Mouse (Mus musculus): ENCODE results near the gene 4933424G06Rik. TPM values are rescaled to one million over a fixed set of nuclear protein-coding genes. Genes with fewer than 3 reads are reported as not detected.
"Not testable (repeated sequence)": the region's sequence is repeated elsewhere in the genome, so short reads cannot be mapped to it uniquely, and the experiment has no call there.

The 4933424G06Rik gene
- polyA plus RNA-seq (2012; rRNA removed) (0.10 TPM in 1 of 2 replicates, not detected in the other), polyA plus RNA-seq (2014; fragmentation: Nextera tagmentation; extraction: Ambion mirVana) (not detected in 2 replicates)

DNA sequence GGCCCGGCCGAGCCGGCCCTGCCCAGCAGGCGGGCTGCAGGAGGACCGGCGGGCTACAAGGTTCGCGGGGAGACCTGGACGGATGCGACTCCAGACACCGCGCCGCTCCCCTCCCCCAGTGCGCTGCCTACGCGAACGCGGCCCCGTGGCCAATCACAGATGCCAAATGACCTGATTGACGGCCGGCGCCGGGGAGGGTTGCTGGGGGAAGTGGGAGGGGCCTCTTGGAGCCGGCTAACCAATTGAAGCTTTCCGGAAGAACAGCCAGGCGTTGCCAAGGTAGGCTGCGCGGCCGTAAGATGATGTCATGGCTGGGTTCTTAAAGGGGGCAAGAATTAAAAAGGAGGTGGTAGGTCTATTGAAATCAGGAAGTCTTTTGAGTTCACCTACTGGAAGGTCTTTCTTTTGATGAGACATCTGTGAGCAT lies at the start of gene 4933424G06Rik:
Gene 4933424G06Rik, plus strand, starts transcription at position 296 of the 427 bp plus-strand sequence.
- TF ChIP-seq POLR2A (IDR thresholded peaks at IDR 0.05; ENCODE audit: borderline replicate concordance, extremely low read depth, insufficient read depth, insufficient read length), result peak; percentile 80; the same call in 1 of the 2 replicates
- Histone ChIP-seq H3K4me3 (replicated peaks; ENCODE audit: low read length) (peak within 1 kb of the TSS; percentile 98), H3K27ac (replicated peaks; ENCODE audit: low read depth, low read length) (peak within 1 kb of the TSS; percentile 79), H3K9ac (ENCODE audit: low read depth, low read length, severe bottlenecking) (peak within 1 kb of the TSS; percentile 85), H3K4me2 (replicated peaks; ENCODE audit: low read depth, low read length, severe bottlenecking) (peak within 1 kb of the TSS; percentile 74), H3K27me3 (ENCODE audit: control insufficient read depth, insufficient read depth, low read length) (no peaks in the 10 kb centered on the region), H3K4me1 (ENCODE audit: control insufficient read depth, insufficient read depth, low read length) (peaks cover 12% of the 10 kb centered on the region), H3K36me3 (ENCODE audit: control insufficient read depth, insufficient read depth, low read length) (peaks cover 26% of the 10 kb centered on the region), H3K9me3 (ENCODE audit: control insufficient read depth, low read length) (no peaks in the 10 kb centered on the region)
- peak; percentile 98 for DNase-seq (ENCODE audit: low spot score)
- ATAC-seq (ENCODE audit: low FRiP score, low read depth), result peak; percentile 98
- WGBS, result under 1% methylated on average over 28 of the region's 29 CpGs

DNA sequence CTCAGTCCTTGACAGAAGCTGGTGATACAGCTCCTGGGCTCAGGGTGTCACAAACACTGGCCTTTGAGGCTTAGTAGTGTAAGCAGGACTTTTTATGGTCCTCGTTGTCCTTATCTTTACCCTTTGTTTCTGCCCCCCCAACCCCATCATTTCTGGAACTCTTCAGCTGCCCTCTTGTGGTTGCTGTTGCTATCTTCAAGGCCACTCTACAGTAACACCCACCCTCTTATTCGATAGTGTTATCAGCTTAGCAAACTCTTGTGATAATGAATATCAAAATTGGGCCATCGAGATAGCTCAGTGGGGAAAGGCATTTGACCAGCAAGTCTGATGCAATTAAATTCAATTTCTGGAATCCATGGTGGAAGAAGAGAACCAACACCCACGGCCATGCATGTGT lies 45.5 kb upstream of the 4933424G06Rik start:
- H3K27me3 ChIP-seq (ENCODE audit: control insufficient read depth, insufficient read depth, low read length), result no peaks in the 10 kb centered on the region
- no peak overlapping the region for H3K27ac ChIP-seq (replicated peaks; ENCODE audit: low read depth, low read length)
- DNase-seq (ENCODE audit: low spot score) (no peak), ATAC-seq (ENCODE audit: low FRiP score, low read depth) (no peak)
- H3K4me3 ChIP-seq (replicated peaks; ENCODE audit: low read length), result no peak overlapping the region
- 66% methylated on average over 4 of the region's 4 CpGs for WGBS
- H3K4me1 ChIP-seq (ENCODE audit: control insufficient read depth, insufficient read depth, low read length), result no peaks in the 10 kb centered on the region
- H3K9ac ChIP-seq (ENCODE audit: low read depth, low read length, severe bottlenecking), result no peak overlapping the region
- H3K4me2 ChIP-seq (replicated peaks; ENCODE audit: low read depth, low read length, severe bottlenecking), result no peak overlapping the region
- TF ChIP-seq POLR2A (IDR thresholded peaks at IDR 0.05; ENCODE audit: borderline replicate concordance, extremely low read depth, insufficient read depth, insufficient read length), result no peak
- no peaks in the 10 kb centered on the region; the same call in 1 of the 2 replicates for H3K9me3 ChIP-seq (ENCODE audit: control insufficient read depth, low read length)
- H3K36me3 ChIP-seq (ENCODE audit: control insufficient read depth, insufficient read depth, low read length), result no peaks in the 10 kb centered on the region

DNA sequence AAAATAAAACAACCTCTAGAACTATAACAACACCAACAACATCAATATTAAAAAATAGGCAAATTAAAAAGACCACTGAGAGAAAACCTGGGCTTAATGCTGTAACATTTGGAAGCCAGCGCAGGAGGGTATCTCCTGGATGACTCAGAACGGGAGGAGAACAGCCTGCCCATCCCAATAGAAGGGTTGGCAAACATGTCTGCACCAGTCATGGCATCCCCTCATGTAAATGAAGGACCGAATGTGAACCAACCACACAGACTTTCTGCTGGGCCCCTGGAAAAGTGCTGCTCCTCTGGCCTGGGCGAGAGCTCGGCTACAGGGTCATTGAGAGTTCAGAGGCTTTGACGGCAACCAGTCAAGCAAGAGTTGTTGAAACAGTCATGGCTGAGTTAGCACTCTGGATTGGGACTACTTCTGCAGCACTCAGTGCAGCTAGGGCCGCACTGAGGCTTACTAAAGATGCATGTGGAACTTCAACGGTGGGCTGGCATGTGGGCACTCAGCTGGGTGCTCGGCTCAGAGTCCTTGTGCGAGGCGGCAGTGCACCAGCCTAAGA lies 44.7 kb upstream of the 4933424G06Rik start:
- Histone ChIP-seq H3K27me3 (ENCODE audit: control insufficient read depth, insufficient read depth, low read length) (no peaks in the 10 kb centered on the region), H3K9me3 (ENCODE audit: control insufficient read depth, low read length) (no peaks in the 10 kb centered on the region; the same call in 1 of the 2 replicates), H3K4me3 (replicated peaks; ENCODE audit: low read length) (no peak overlapping the region), H3K4me1 (ENCODE audit: control insufficient read depth, insufficient read depth, low read length) (no peaks in the 10 kb centered on the region), H3K4me2 (replicated peaks; ENCODE audit: low read depth, low read length, severe bottlenecking) (no peak overlapping the region), H3K36me3 (ENCODE audit: control insufficient read depth, insufficient read depth, low read length) (no peaks in the 10 kb centered on the region), H3K27ac (replicated peaks; ENCODE audit: low read depth, low read length) (no peak overlapping the region), H3K9ac (ENCODE audit: low read depth, low read length, severe bottlenecking) (no peak overlapping the region)
- ATAC-seq (ENCODE audit: low FRiP score, low read depth), result no peak
- WGBS, result 75% methylated on average over 11 of the region's 11 CpGs
- DNase-seq (ENCODE audit: low spot score), result no peak
- TF ChIP-seq POLR2A (IDR thresholded peaks at IDR 0.05; ENCODE audit: borderline replicate concordance, extremely low read depth, insufficient read depth, insufficient read length), result no peak

DNA sequence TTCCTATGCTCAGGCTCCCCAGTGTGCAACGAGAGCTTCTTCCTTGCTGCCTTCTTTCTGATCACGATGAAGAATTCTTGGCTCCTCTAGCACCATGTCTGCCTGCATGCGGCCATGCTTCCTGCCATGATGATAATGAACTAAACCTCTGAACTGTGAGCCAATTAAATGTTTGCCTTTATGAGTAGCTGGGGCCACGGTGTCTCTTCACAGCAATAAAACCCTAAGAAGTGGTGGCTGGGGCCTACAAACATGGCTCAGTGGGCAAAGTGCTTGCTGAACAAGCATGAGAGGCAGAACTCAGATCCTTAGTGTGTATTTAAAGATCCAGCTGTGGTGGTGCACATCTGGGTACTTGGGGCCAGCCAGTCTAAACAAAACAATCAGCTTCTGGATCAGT lies 44.0 kb upstream of the 4933424G06Rik start:
- Histone ChIP-seq H3K27me3 (ENCODE audit: control insufficient read depth, insufficient read depth, low read length) (no peaks in the 10 kb centered on the region), H3K9ac (ENCODE audit: low read depth, low read length, severe bottlenecking) (no peak overlapping the region), H3K4me1 (ENCODE audit: control insufficient read depth, insufficient read depth, low read length) (no peaks in the 10 kb centered on the region), H3K4me2 (replicated peaks; ENCODE audit: low read depth, low read length, severe bottlenecking) (no peak overlapping the region), H3K9me3 (ENCODE audit: control insufficient read depth, low read length) (no peaks in the 10 kb centered on the region; the same call in 1 of the 2 replicates), H3K27ac (replicated peaks; ENCODE audit: low read depth, low read length) (no peak overlapping the region), H3K36me3 (ENCODE audit: control insufficient read depth, insufficient read depth, low read length) (no peaks in the 10 kb centered on the region), H3K4me3 (replicated peaks; ENCODE audit: low read length) (no peak overlapping the region)
- no peak for ATAC-seq (ENCODE audit: low FRiP score, low read depth)
- 40% methylated on average over 4 of the region's 4 CpGs for WGBS
- DNase-seq (ENCODE audit: low spot score), result no peak
- no peak for TF ChIP-seq POLR2A (IDR thresholded peaks at IDR 0.05; ENCODE audit: borderline replicate concordance, extremely low read depth, insufficient read depth, insufficient read length)

DNA sequence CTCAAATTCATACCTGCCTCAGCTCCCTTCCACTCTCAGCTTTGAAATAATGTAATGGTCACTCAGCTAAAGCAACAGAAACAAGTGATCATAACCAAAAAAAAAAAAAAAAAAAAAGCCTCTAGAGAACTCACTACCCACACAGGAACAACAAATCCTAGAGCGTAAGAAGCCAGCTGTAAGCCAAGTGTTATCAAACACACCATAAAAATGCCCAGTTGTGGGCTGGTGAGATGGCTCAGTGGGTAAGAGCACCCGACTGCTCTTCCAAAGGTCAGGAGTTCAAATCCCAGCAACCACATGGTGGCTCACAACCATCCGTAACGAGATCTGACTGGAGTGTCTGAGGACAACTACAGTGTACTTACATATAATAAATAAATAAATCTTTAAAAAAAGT lies 41.9 kb upstream of the 4933424G06Rik start:
- not testable (repeated sequence) for ATAC-seq (ENCODE audit: low FRiP score, low read depth)

More for the DNA sequence above, 41.9 kb upstream of the 4933424G06Rik start:
- not testable (repeated sequence) for H3K4me1 ChIP-seq (ENCODE audit: control insufficient read depth, insufficient read depth, low read length); H3K9me3 ChIP-seq (ENCODE audit: control insufficient read depth, low read length); H3K27ac ChIP-seq (replicated peaks; ENCODE audit: low read depth, low read length); H3K36me3 ChIP-seq (ENCODE audit: control insufficient read depth, insufficient read depth, low read length); H3K4me3 ChIP-seq (replicated peaks; ENCODE audit: low read length); DNase-seq (ENCODE audit: low spot score); H3K9ac ChIP-seq (ENCODE audit: low read depth, low read length, severe bottlenecking); H3K4me2 ChIP-seq (replicated peaks; ENCODE audit: low read depth, low read length, severe bottlenecking); H3K27me3 ChIP-seq (ENCODE audit: control insufficient read depth, insufficient read depth, low read length)
- WGBS, result 45% methylated on average over 4 of the region's 4 CpGs
